Mouse (Mus musculus) embryo, embryonic 9.5 days (tissue): ENCODE measurements around the gene Nphp1.

ENCODE experiments used
- DNase-seq: peaks from one replicate; pipeline ENCODE4 v3.0.0-alpha.2; 2017; ENCODE audit errors: extremely low spot score

Gene Nphp1

GRCm38 (mm10) chr2:127748316-127748715 lies 40.4 kb downstream of the Nphp1 start:
- no peak for DNase-seq

- no peak for DNase-seq
Observed at GRCm38 (mm10) chr2:127742637-127743036, 46.1 kb downstream of the Nphp1 start.

DNA sequence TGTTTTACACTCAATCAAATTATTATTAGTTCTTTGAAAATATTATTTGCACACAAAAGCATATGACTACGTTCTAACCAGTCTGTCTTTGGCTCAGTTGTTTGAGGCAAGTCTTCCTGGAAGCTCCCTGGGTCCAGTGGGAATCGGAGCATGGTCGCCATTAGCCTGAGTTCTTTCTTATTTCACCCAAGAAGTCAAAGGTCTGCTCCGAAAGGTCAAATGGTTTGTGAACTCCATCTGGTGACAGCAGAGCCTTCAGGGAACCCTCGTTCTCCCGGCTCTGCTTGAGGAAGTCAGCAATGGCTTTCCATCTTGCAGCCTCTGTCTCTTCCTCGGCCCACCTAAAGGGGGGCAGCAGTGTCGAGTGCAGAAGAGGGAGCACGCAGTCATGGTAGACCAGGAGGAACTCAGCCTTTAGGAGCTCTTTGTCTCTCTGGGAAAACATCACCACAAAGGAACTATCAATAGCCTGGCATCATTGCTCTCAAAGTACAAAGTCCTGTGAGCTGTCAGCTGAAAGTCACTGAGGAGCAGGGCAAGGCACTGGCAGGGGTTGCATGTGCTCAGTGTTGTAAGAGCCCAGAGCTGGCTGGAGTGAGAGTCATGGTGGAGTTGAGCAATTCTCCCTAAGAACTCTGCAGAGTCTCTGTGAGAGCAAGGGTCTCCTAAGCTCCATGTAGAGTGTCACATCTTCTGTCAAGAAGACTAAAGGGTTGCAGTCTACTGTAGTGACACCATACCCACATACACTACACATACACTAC lies 47.8 kb downstream of the Nphp1 start:
- no peak for DNase-seq

GRCm38 (mm10) chr2:127737885-127738284 lies 50.8 kb downstream of the Nphp1 start:
- DNase-seq: no peak

DNA sequence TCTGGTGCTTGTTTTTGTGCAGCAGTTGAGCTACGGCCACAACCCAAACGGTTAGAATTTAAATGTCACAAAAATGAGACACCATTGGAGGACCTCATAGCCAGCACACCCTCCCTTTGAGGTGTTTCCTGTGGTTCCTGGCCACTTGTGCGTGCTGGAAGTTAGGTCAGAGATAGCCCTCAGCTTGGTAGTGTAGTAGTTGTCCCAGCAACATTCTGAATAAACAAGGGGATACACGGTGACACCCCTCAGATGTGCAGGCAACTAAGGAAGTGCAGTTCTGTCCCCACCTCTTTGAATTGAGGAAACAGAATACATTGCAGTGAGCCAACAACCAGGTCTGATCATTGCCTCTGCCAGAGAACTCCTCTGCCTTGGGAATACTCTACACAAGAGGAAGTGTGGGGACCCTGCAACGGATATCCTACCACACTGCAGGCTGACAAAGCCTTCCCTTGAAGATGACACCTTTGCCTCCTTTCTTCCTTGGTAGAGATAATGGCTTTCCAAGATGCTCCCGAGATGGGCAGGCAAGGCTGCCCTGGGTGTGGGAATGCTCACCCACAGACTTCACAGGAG lies 52.0 kb downstream of the Nphp1 start:
- DNase-seq: no peak

DNA sequence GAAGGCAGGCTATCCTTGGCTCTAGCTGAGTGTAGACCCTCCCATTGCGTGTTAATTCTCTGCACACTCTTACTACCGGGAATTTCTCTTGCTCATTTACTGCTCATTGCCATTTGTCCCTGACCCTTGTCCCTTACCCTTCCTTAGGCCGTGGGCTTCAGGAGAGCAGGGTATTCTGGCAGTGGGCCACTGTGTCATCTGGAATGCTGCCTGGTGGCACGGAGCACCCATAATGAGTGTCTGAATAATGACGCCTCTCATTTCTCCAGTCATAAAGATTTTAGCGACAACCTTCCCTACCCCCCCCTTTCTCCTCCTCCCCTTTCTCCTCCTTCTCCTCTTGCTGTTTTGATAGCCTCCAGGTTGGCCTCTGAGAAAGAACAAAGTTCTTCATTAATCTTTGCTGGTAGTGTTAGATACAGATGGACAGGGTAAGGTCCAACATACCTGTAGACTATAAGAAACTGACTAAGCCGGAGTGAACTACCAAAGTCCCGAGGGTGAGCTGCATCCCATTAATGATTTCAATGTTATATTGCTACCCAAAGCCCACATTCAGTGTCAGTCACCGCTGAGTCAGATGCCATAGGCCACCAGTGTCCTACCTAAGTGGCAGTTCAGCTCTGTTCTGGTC lies 53.1 kb downstream of the Nphp1 start:
- DNase-seq: no peak

- no peak for DNase-seq
Observed at GRCm38 (mm10) chr2:127734889-127735288, 53.8 kb downstream of the Nphp1 start.

DNA sequence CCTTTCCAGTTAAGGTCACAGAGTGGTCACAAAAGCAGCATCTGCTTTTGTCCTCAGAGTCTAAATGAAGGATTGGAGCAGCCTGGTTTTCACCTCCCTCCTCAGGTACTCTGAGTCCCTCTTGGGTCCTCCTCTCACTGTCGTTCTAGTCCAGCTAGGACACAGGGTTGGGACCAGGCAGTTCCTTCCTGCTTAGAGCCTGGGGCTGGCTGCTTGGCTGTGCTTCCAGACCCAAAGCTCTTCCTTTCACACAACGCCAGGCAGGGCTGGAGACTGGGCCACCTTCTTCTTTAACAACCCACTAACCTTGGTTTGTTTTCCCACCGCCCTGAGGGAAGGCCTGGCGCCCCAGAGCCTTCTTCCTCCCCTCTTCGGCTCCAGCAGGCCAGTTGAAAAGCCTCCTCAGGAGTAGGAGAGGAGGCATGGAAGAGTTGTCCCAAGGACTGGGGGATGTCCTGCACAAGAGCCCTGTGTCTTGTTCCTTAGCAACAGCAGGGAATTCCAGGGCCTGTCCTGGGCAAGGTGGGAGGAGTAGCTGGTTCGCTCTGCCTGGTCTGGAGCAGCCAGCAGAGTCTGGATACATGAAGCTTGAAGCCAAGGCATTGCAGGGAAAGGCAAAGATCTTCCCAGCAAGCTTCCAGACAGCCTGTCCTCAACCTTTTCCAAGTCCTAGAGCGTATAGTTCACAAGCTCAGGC lies 58.2 kb downstream of the Nphp1 start:
- DNase-seq: no peak

DNA sequence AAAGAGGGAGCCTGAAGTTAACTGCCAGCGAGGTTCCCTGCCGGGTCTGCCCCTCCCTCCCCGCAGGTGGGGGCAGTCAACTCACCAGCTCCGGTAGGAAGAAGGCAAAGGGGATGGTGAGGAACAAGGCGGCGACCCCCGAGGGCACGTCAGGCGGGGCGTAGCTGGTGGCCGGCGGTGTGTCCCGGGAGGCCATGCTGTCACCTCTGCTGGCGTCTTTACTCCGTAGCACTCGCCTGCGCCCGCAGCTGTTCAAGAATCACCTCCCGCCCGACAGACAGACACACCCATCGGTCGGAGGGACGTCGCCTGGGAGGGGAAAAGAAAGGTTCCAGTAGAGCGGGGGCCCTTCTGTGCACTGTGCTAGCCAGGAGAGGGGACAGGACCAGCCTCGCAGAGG lies 59.0 kb downstream of the Nphp1 start, which contains the start of gene Mall:
TSS of gene Mall (minus strand) at position 262 of the 400 bp plus-strand sequence.
- peak; percentile 29 for DNase-seq

GRCm38 (mm10) chr2:127728661-127729450 lies 59.8 kb downstream of the Nphp1 start:
- no peak for DNase-seq

DNA sequence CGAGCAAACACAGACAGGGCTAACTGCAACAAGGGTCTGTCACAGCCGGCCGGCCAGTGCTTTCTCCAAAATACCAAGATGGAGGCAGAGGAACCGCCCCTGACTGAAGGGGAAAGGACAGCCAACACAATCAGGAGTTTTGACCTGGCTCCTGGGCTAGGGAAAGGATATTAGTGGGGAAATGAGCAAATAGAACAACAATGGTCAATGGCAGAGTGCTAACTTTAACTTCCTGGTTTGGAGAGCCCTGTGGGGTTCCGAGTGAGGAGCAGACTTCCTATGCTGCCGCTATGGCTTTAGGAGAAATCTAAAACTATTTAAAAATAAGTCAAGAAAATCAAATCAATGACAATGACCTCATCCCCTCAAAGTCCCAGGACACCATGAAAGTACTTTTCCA lies 60.6 kb downstream of the Nphp1 start:
- DNase-seq: no peak

GRCm38 (mm10) chr2:127723193-127723592 lies 65.5 kb downstream of the Nphp1 start:
- no peak for DNase-seq

DNA sequence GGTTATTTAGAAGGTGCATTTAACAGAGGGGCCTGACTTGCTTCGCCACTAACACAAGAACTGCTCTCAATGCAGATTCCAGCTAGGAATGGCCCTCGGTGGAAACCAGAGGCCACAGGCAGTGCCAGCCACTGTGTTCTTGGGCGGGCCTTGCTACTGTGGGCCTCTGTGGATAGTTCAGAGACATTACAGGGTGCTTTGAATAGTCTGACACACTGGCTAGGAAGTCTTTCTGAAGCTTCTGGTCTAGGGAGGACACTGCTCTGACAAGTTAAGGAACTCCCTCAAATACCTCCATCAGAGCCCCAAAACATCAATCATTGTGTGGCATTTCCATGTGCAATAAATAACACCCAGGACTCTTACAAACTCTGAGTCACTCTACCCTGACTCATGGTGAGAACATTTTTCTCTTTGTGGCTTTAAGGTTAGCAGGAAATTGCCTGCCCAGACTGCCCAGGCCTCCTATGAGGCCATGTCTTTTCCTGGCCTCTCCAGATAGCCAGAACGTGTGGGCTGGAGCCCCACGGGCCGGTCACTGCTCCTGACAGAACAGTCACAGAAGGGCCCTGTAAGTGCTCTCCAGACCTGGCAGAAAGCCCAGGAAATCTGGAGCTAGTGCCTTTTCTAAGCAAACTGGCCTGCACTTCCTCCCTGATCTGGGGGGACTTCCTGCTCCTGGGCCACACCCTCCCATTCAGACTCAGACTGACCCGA lies 66.4 kb downstream of the Nphp1 start:
- DNase-seq: no peak

GRCm38 (mm10) chr2:127718839-127719468 lies 69.7 kb downstream of the Nphp1 start:
- no peak for DNase-seq

GRCm38 (mm10) chr2:127714726-127715125 lies 74.0 kb downstream of the Nphp1 start:
- no peak for DNase-seq

- DNase-seq: no peak
Observed at GRCm38 (mm10) chr2:127708792-127709191, 79.9 kb downstream of the Nphp1 start.

- DNase-seq: no peak
Observed at GRCm38 (mm10) chr2:127708060-127708459, 80.6 kb downstream of the Nphp1 start.

- no peak for DNase-seq
Observed at GRCm38 (mm10) chr2:127705267-127705666, 83.4 kb downstream of the Nphp1 start.
